Mouse (Mus musculus) gastrocnemius, postnatal 14 days (tissue): ENCODE measurements around the gene Gm17509. TPM values are rescaled to one million over a fixed set of nuclear protein-coding genes. Genes with fewer than 3 reads are reported as not detected.
A peak's percentile ranks its signal among the peaks of the same experiment; 100 is the strongest.

Experiments used
- DNase-seq: peaks from one replicate; pipeline ENCODE4 v3.0.0; 2021; ENCODE audit warnings: mixed read lengths
- intact Hi-C: fragments of 180-260 bp; cut with DNase I; formaldehyde crosslinking; loops from one replicate; pipeline ENCODE4 v1.15.1; 2025; ENCODE audit warnings: low total_unique reads
- long read RNA-seq, 2 experiments: library from polyadenylated mRNA; stranded (forward); transcript quantifications; one replicate each; pipeline ENCODE4 v2.0.0; 2021
- total RNA-seq, 2 experiments: library from RNA; stranded (reverse); gene quantifications; 2 replicates each; pipeline ENCODE4 v1.2.3; 2021

Gene Gm17509
- total RNA-seq: not detected
- long read RNA-seq, experiment 1: 0 reads
- long read RNA-seq, experiment 2: 0 reads

- intact Hi-C loops: no loop called here
- peak; percentile 20 for DNase-seq
Measured at GRCm38 (mm10) chr13:117220501-117221321, at the start of gene Gm17509. Gene Gm17509, minus strand, starts transcription at chr13:117221075.

- intact Hi-C loops: no loop called here
- DNase-seq: no peak
Measured at GRCm38 (mm10) chr13:117267963-117268362, 47.1 kb upstream of the Gm17509 start.

- intact Hi-C loops: no loop called here
Measured at GRCm38 (mm10) chr13:117266156-117266555, 45.3 kb upstream of the Gm17509 start.

GRCm38 (mm10) chr13:117260704-117261103, 39.8 kb upstream of the Gm17509 start:
- DNase-seq: no peak
- intact Hi-C loops: no loop called here

More at GRCm38 (mm10) chr13:117266156-117266555, 45.3 kb upstream of the Gm17509 start:
- DNase-seq: no peak

GRCm38 (mm10) chr13:117242621-117243020, 21.7 kb upstream of the Gm17509 start:
- intact Hi-C loops: no loop called here
- no peak for DNase-seq

- intact Hi-C loops: no loop called here
Measured at GRCm38 (mm10) chr13:117242063-117242462, 21.2 kb upstream of the Gm17509 start.

GRCm38 (mm10) chr13:117237111-117237510, 16.2 kb upstream of the Gm17509 start:
- intact Hi-C loops: no loop called here
- DNase-seq: no peak

More at GRCm38 (mm10) chr13:117242063-117242462, 21.2 kb upstream of the Gm17509 start:
- no peak for DNase-seq

- intact Hi-C loops: no loop called here
- DNase-seq: peak; percentile 44
Measured at GRCm38 (mm10) chr13:117235530-117236212, 14.8 kb upstream of the Gm17509 start.

GRCm38 (mm10) chr13:117234486-117234885, 13.6 kb upstream of the Gm17509 start:
- no peak for DNase-seq
- intact Hi-C loops: no loop called here

GRCm38 (mm10) chr13:117233808-117234207, 12.9 kb upstream of the Gm17509 start:
- no peak for DNase-seq
- intact Hi-C loops: no loop called here

GRCm38 (mm10) chr13:117230371-117231110, 9.7 kb upstream of the Gm17509 start:
- DNase-seq: no peak
- intact Hi-C loops: no loop called here

- intact Hi-C loops: no loop called here
- DNase-seq: no peak
Measured at GRCm38 (mm10) chr13:117225561-117225960, 4.7 kb upstream of the Gm17509 start.

GRCm38 (mm10) chr13:117224901-117225300, 4.0 kb upstream of the Gm17509 start:
- intact Hi-C loops: no loop called here
- DNase-seq: no peak

- intact Hi-C loops: no loop called here
- no peak for DNase-seq
Measured at GRCm38 (mm10) chr13:117223125-117223524, 2.2 kb upstream of the Gm17509 start.

- no peak for DNase-seq
- intact Hi-C loops: no loop called here
Measured at GRCm38 (mm10) chr13:117219871-117220500, 889 bp downstream of the Gm17509 start.

GRCm38 (mm10) chr13:117218092-117218491, 2.8 kb downstream of the Gm17509 start:
- intact Hi-C loops: no loop called here
- no peak for DNase-seq

GRCm38 (mm10) chr13:117217621-117218020, 3.3 kb downstream of the Gm17509 start:
- DNase-seq: no peak
- intact Hi-C loops: no loop called here

GRCm38 (mm10) chr13:117216752-117217363, 4.0 kb downstream of the Gm17509 start:
- no peak for DNase-seq
- intact Hi-C loops: no loop called here

- DNase-seq: no peak
- intact Hi-C loops: no loop called here
Measured at GRCm38 (mm10) chr13:117216126-117216525, 4.7 kb downstream of the Gm17509 start.
